Mouse (Mus musculus) left cerebral cortex, adult 11 months (tissue): Measurements from ENCODE around the gene D130043K22Rik.
A peak's percentile ranks its signal among the peaks of the same experiment; 100 is the strongest.

Experiments
- DNase-seq: peaks from one replicate; pipeline ENCODE4 v3.0.0; 2022; ENCODE audit warnings: low spot score

Gene D130043K22Rik

GRCm38 (mm10) chr13:24844983-24845955, at the start of gene D130043K22Rik:
TSS of gene D130043K22Rik (plus strand) at chr13:24845135.
- DNase-seq = peak; percentile 58

- DNase-seq = no peak
These were observed 46.2 kb upstream of the D130043K22Rik start for GRCm38 (mm10) chr13:24798686-24799085.

GRCm38 (mm10) chr13:24799378-24799777, 45.6 kb upstream of the D130043K22Rik start:
- no peak for DNase-seq

DNA sequence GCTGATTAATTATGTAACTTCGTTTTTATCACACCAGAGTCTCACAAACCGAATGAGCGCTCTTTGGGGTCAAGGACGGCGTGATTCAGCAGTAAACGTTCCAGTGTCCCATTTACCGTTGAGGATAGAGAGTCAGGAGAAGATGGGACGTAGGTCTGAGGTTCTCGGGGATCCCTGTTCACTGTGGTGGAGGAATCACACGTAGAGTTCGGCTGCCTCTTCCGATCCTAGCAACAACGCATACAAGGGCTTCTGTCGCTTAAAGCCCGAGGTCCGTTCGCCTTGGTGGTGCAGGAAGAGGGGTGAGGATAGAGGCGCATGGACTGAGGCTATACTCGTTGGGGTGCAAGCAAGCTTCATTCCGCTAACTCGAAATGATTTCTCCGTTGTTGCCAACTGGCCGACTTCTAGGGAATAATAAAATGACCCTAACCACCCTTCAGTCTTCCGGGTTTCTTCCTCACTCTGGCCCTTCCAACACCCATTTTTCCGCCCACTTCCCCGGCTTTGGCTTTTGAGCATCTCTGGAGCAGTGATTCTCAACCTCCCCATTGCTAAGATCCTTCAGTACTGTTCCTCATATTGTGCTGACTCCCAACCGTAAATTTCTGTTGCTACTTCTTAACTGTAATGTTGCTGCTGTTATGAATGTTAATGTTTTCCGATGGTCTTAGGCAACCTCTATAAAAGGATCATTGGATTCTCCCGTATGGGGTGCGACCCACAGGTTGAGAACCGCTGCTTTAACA, 44.8 kb upstream of the D130043K22Rik start:
- no peak for DNase-seq

DNA sequence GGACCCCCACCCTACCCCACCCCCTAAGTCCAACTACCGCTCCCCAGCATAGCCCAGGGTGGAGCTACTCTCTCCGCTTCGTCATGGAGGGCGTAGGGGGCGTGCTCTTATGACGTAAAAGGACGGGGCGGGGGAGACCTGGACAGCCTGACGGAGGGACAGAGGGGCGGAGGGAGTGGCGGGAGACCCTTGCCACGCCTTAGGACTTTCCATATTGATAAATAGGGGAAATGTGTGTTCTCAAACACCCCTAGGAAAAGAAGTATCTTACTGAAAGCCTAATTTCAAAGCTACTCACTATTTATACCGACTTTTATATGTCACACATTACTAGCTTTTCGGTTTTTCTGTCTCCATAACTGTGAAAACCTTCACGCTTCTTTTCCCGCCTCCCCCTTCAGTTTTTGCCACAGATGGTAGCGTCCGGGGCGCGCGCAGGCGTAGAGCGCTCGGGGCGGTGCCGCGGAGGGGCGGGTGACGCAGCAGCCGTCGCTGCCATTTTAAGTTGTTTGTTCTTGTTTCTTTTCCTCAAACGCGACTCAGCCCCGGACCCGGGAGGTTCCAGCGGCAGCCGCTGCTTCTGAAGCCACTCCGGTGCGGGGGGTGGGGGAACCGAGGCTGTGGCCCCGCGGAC, 44.1 kb upstream of the D130043K22Rik start:
- DNase-seq = peak; percentile 94

DNA sequence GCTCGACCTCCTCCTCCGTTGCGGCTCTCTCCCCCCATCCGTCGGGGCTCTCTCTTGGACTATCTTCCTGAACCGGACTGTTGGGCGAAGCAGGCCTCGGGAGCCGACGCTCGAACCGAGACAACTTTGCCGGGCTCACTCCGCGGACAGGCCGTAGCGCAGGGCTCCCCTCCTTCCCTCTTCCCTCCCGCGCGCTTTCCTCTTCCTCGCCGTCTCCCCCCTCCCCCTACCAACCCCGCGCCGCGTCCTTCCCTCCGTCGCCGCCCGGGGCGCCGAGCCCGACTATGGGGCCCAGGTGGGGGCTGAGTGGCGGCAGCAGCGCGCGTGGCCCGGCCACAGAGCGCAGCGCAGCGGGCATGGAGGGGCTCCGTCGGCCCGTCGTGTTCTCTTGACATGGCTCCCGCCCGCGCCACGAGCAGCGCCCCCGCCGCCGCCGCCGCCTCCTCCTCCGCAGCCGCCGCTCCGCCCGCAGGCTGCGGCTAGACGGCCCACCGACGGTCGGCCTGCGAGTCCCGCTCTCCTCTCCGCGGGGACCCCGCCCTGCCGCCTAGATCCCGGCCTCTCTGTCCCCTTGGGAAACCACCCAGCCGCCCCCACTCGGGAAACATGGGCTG, 43.5 kb upstream of the D130043K22Rik start, which contains the start of gene BC005537:
Gene BC005537, plus strand, starts transcription at position 350 of the 614 bp plus-strand sequence.
- no peak for DNase-seq

GRCm38 (mm10) chr13:24802131-24802691, 42.7 kb upstream of the D130043K22Rik start:
- no peak for DNase-seq

GRCm38 (mm10) chr13:24803196-24803595, 41.7 kb upstream of the D130043K22Rik start:
- no peak for DNase-seq

DNA sequence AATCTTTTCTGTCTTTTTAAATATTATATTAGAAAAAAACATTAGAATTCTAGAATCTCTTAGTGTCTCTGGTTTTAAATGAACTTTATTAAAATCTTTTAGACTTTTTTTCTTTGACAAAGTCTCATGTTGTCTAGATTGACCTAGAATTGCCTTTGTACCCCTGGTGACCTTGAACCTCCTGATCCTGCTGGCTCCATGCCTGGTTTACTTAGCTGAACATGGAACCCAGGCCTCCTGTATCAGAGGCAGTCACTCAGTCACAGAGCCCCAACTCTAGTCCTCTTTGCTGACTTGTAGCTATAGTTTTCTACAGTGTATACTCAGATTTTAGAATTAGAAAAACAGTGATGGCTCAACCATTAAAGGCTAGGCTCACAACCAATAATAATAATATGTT, 38.9 kb upstream of the D130043K22Rik start:
- DNase-seq = no peak

GRCm38 (mm10) chr13:24812521-24812920, 32.4 kb upstream of the D130043K22Rik start:
- DNase-seq = no peak

GRCm38 (mm10) chr13:24814616-24815015, 30.3 kb upstream of the D130043K22Rik start:
- DNase-seq = no peak

- DNase-seq = no peak
These were observed 28.5 kb upstream of the D130043K22Rik start for GRCm38 (mm10) chr13:24816125-24817092.

GRCm38 (mm10) chr13:24819931-24820330, 25.0 kb upstream of the D130043K22Rik start:
- DNase-seq = no peak

DNA sequence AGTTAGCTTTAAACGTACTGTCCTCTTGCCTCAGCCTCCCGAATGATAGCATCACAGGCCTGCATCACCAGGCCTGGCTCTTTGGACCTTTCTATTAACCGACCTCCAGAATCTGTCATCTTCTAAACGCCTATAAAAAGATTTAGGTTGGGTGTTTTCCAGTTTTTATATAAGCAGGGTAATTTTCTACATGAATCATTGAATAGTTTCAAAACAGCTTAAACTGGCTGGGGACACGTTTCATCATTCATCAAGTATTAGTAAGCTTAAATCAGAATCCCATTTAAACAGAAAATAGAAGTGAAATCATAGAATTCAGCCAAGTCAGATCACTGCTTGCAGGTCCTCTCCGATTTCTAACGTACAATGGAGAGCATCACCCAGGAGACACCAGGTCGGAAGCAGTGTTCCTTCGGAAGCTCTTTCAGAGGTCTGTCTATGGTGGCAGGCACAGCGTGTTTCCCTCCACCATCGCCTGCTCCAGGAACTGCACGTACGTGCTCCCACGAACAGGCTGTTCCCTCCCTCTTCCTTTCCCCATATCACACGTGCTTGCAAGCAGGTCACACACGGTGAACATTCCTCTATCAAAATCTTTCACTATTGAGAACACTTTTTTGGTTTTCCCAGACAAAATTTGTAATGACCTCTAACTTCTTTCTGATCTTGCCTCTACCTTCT, 22.1 kb upstream of the D130043K22Rik start:
- no peak for DNase-seq

- DNase-seq = no peak
These were observed 20.3 kb upstream of the D130043K22Rik start for GRCm38 (mm10) chr13:24824647-24825046.

GRCm38 (mm10) chr13:24825587-24825986, 19.3 kb upstream of the D130043K22Rik start:
- no peak for DNase-seq

GRCm38 (mm10) chr13:24826116-24826515, 18.8 kb upstream of the D130043K22Rik start:
- no peak for DNase-seq

DNA sequence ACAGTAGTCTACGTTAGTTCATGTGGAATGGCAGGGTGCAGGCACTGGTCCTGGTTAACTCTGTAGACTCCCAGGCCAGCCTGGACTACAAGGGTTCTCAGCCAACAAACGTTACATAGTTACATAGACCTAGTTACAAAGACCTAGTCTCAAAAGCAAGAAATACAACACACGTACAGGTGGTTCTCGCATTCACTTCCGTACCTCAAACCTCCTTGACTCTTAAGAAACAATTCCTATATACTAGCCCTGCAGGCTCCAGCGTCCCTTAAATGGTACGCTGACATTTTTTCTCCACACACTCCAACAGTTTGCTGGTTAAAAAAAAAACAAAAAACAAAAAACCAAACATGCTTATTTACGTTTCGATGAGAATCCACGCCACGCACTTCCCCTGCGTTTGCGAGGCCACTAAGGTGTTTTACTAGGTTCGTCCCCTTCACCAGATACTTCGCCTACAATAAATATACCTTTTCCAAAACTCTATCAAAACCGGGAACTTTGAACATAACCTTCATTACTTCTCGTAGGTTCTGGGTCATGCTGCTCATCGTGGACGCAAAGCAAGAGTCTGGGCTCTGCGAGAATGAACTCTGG, 14.1 kb upstream of the D130043K22Rik start:
- no peak for DNase-seq
